Mouse (Mus musculus): ENCODE results near the gene Evx2. TPM values are rescaled to one million over a fixed set of nuclear protein-coding genes. Genes with fewer than 3 reads are reported as not detected.

Gene Evx2
- total RNA-seq, 2 experiments from 2014 or later, result not detected

DNA sequence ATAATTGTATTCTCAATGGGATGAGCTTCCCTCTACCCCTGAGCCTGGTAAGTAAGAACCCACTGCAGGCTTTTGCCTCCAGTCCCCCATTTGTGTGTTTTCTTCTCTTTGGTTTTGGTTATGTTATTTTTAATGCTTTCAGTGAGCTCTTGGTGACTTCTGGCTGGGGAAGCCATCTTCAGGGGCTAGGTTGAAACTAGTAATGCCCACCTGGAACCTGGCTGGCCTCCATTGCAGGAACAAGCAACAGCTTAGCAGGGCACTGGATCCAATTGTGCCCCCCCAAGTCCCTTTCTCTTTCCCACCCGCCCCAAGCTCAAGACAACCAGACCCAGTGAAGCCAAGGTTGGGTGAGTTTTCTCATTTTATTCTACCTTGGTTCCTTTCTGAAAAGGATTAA lies 36.0 kb upstream of the Evx2 start:
- DNase-seq, result no peak

DNA sequence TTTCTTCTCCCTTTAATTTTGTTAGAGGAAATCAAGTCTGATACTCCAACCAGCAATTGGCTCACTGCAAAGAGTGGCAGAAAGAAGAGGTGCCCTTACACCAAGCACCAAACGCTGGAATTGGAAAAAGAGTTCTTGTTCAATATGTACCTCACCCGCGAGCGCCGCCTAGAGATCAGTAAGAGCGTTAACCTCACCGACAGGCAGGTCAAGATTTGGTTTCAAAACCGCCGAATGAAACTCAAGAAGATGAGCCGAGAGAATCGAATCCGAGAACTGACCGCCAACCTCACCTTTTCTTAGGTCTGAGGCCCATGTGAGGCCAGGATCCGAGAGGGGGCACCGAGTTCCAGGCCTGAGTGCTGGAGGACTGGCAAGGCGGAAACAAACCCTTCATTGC lies 34.7 kb upstream of the Evx2 start:
- DNase-seq, result no peak

DNA sequence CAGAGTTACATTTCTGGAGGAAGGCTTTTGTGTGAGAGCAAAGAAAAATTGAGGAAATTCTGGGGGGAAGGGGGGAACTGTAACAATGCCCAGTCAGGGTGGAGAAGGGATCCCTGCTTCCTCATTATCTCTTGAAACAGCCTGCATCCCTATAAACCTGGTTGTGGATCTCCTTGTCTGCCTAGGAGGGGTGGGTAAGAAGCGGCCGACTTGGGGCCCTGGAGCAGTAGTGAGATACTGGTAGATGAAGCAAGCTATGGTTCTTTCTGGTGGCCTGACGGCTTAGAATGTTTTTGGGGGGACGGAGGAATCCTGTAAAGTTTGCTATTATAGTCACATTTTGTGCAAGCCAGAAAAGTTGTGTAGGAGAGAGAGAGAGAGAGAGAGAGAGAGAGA lies 34.1 kb upstream of the Evx2 start:
- no peak for DNase-seq

DNA sequence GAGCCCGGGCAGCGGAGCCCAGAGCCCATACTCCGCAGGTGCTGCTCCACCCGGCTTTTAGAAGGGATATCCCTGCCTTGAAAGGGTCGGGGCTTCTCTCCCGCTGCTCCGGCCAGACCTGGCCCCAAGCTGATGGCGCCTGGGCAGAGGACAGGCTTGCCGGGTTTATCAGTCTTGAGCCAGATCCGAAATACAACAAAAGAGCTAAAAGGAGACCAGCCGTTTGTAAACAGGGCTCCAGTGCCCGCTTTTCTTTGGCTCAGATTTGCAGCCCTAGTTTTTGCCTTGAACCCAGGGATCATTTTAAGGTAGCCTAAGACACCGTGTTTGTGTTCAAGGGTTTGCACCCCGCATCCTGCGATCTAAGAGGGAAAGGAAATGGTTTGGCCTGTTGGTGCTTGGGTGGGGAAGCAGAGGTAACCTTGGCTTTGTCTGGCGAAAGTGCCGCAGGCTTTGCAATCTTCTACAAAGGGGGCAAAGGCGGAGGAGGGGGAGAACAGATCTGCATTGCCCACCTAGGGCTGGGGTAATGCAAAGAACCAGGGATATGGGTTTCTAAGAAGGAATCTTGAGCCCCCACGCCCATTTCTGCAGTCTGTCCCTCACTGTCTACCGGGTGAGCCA lies 33.6 kb upstream of the Evx2 start:
- DNase-seq, result no peak

DNA sequence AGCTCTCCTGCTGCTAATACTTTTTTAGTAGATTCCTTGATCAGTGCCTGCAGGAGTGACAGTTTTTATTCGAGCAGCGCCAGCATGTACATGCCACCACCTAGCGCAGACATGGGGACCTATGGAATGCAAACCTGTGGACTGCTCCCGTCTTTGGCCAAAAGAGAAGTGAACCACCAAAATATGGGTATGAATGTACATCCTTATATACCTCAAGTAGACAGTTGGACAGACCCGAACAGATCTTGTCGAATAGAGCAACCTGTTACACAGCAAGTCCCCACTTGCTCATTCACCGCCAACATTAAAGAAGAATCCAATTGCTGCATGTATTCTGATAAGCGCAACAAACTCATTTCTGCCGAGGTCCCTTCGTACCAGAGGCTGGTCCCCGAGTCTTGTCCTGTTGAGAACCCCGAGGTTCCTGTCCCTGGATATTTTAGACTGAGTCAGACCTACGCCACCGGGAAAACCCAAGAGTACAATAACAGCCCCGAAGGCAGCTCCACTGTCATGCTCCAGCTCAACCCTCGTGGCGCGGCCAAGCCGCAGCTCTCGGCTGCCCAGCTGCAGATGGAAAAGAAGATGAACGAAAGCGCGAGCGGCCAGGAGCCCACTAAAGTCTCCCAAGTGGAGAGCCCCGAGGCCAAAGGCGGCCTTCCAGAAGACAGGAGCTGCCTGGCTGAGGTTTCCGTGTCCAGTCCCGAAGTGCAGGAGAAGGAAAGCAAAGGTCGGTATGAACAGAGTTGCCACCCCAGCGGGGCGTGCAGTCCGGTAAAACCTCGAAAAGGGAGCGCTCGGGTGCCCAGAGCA lies 32.8 kb upstream of the Evx2 start:
- no peak for DNase-seq

DNA sequence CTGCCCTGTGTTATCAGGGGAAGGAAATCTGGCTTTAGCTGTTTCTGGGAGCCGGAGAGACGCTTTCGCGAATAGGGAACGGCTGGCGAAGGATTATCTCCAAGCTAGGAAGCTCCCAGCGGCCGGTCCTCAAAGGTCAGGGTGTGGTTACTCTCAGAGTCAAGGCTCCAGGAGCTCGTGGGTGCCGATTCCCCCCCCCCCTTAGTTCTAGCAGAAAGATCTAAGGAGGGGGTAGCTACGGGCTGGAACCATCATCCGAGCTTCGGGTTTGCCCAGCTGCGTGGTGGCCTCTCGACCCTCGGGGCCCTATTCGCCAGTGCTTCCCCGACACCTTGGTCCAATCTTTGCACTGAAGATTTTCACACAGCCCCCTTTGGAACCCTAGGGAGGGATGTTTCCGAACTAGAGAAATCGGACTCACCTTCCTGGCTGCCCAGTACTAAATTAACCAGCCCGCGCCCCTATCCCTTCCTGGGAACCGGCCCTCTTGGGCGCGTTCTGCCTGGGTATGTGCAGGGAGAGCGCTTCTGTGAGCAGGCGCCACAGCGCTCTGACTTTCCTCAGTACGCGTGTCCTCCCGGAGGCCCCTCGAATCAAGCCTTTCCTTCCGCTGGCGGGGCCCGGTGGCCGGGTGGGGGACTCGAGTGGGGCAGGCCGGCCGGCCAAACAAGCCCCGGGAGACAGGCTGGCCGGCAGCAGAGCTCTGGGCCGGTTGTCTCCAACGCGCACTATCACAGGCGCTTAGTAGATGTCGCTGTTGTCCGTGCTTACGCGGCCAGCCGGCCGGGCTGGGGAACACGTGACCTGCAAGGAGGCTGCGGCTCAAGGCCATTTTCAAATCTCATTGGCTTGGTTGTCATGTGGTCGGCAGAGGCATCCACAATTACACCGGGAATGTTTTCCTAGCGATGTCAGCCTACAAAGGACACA lies 31.9 kb upstream of the Evx2 start, which contains the start of gene Hoxd10:
Gene Hoxd10, plus strand, starts transcription at position 903 of the 930 bp plus-strand sequence.
- DNase-seq, result no peak

DNA sequence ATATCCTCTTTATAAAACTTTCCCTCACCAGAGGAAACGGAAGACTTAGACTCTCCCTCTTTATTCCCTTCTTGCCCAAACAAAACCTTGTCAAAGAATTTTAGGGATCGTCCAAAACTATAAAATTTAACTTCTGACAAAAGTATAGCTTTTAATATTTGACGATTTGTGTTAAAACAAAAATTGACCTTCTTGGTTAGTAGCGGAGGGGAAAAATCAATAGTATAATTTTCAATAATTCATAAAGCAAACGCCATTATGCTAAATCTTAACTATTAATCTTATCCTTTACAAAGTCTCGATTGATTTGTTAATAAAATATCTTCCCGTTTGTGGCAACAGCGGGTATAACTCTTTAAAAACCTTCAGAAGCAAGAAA lies 31.0 kb upstream of the Evx2 start:
- no peak for DNase-seq

DNA sequence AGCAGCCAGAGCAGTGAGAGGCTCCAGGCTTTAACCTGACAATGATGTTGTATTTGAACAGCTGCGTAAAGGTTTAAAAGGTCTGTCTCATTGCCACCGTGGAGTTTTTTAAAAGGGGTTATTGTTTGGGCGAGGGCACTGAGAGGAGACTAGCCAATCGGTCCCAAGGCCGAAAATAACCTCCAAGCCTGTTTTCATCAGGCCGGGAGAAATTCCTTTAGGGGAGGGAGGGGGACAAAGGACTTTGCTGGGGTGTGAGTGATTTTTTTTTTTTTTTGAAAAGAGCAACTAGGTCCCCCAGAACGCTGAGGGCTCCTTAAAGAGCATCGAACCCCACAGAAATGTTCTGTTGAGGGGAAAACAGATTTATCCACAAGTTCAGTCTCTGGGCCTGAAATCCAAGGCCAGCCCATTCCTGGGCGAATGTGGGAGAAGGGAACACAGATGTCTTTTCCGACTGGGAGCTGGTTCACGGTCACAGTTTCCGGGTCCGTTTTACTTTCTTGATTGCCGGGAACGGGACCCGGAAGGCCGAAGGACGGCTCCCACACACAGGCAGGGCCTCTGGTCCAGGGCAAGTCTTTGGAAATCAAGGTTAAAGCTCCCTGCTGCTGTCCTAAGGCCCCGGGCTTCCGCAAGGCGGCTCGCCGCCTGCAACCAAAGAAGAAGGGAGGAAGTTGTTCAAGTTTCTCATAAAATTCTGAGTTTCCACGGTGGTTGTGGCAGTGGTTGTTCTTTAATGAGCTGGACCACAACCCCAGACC lies 30.4 kb upstream of the Evx2 start:
- DNase-seq, result no peak

DNA sequence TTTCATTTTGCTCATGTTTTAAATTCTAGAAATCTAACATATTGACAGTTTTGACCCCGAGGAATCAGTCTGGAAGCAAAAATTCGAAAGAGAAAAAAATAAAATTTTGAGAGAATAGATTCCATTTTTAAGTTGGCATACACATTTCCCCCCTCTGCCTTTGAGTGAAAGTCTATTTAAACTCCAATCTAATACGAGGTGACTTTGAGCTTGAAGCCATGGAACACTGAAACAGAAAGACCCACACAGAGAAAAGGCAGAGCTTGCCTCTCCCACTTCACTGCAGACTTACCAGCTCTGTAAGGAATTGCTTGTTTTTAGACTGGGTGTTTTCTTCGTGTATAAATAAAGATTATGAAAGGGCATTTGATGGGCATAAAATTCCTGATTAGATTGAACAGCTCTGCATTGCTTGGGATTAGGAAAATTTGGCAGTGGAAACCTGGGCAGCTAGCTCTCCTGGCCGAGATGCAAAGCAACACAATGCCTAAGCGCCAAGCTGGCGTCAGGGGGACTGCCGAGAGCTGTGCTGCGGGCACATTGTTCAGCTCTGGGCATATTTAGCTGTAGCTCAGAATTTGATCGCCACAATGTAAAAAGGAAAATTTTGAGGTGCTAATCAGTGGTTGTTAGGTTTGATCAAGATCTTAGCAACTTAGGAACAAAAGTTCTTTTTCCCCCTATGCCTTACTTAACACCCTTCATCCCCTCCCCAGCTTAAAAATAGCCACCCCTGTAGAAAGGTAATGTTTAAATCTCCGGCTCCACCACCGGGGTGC lies 29.6 kb upstream of the Evx2 start:
- DNase-seq, result no peak

DNA sequence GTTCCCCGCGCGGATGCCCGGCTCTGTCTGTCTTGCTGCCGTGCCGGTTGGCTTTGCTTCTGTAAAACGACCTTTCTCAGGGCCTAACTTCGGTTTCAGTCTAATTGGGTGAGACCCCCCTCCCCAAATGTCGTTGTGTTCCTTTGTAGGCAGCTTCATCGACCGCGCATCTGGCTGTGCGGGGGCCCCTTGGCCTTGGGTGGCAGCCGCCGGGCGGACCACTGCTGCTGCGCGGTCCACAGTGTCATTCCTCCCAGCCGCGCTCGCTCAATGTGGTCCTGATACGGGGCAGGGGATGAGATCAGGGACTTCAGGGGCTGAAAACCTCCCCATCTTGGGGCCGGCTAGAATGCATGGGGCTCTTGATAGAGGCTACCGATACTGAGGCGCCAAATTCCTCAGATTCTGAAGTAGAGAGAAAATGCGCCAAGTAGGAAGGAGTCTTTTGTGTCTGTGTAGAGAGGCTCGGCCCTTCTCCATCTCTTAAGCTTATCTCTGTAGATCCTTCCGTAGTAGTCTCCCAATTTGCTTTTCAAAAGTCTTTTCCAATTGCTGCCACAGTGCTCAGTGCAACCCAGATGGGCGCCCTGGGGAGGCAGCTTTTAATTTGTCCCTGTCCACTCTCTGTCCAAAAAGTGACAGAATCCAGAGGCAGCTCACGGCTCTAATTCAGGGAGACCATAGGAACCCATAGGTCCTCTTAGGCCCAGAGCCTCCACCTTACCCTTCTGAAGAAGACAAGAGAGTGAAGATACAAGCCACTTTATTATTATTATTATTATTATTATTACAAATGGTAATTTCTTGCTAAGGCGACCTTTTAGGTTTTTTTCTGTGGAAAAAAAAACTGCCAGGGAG lies 28.6 kb upstream of the Evx2 start:
- DNase-seq, result no peak

DNA sequence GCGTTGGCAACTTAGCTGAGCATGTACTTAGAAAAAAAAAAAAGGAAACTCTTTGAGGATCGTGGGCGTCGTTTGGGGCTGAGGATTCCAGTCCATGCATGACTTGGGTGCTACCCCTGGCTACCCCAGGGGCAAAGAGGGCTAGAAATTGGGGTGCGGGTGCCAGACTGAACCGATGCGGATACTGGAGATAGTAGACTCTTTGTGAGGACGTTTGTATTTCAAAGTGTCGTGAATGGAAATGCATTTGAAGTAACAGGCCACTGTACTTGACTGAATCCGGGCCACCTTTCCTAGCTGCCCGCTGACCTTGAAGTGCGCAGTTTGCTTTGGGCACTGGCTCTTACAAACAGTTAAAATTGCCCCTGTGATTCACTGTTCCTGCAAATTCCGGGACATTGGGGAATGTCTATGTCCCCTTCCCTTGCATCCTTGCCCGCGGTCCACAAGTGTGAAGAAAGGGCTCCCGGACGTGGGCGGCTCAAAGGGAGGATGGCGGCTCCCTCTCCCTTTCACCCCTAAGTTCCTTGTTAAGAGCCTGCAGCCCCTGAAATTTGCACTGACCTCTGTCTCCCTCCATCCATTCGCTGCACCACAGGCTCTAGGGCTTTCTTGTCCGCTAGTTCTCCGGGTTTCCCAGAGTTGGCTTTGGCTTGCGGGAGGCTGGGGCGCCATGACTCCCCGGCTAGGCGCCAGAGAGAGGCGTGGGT lies 27.8 kb upstream of the Evx2 start:
- no peak for DNase-seq

DNA sequence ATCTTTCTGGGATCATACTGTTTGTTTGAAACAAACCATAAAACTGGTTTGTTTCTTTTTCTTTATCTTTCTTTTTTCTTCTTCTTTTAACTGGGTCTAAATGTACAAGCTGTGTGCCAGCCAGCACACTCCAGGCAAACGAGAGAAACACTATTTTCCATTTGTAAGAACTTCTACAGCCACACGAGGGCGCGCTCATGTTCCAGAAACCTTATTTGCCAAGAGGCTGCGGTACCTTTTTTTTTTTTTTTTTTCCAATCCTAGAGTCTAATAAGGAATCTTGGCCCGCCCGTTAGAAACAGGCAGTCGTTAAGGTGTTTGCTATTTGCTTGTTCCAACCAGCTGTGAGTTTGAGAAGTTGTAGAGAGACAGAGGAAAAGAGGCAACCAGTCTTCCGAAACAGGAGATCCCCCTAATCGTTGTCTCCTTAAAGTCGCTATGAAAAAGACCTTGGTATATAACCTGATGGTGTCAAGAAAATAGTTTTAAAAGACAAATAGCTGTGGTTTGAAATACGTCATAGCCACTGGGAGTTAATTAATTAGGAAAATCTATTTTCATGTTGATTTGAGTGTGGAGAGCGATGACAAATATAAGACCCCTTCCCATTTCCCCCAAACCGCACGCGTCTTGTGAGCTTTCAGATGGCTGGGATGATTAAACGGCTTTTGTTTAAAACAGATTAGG lies 27.1 kb upstream of the Evx2 start:
- no peak for DNase-seq

DNA sequence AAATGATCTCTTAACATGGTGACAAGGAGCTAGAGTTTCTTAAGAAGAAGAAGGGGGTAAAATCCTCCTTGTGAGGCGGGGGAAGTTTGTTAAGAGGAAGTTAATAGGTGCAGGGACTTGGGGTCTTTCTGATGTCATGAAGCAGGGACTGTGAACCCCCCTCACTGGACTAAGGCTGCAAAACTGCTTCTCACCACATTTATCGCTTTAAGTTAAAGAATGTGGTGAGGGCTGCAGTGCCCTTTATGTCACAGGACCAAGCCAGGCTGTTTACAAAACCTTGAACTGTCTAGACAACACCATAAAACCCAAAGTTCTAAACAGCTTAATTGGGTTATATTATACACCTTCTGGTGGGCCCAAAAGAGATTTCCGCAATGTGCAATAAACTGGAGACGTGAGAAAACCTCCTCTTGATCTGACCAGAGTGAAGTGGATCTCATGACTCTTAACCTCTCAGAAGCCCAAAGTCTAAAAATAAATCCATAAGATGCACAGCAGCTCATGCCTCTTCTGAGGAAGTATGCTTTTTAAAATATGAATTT lies 25.8 kb upstream of the Evx2 start:
- DNase-seq, result no peak

DNA sequence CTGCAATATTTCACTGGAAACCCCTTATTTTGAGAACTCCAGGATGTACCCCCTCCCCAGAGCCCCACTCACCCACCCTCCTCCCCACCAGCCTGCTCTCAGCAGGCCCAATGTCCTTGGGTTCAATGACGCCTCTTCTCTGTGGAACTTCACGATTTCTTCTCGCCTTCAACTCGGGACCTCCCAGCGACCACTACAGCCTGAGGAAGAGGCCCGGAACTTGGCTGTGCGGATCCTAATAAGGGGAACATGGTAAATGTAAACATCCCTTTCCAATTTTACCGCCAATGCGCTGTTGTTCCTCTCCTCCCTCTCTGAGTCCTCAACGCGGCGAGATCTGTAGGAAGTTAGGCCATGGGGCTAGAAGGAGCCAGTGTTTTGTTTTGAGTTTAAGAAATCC lies 24.7 kb upstream of the Evx2 start:
- no peak for DNase-seq

DNA sequence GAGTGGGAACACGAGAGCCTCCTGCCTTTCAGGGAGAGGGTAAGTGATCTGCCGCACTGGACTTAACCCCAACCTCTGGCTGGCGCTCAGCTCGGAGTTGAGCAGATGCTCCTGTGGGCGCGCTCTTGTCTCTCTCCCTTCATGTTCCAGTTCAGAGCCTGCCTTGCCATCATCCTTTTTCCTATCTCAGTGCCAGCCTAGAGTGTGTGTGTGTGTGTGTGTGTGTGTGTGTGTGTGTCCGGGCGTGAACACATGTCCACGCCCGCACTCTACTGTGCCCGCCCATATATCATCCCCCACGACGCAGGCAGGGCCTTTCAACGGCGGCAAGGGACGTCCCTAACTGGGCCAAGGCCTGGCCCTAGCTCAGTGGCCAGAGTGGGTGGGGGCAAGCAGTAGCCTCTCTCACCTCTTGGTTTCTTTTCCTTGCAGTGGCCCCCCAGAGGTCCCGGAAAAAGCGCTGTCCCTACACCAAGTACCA lies 24.2 kb upstream of the Evx2 start:
- DNase-seq, result no peak

DNA sequence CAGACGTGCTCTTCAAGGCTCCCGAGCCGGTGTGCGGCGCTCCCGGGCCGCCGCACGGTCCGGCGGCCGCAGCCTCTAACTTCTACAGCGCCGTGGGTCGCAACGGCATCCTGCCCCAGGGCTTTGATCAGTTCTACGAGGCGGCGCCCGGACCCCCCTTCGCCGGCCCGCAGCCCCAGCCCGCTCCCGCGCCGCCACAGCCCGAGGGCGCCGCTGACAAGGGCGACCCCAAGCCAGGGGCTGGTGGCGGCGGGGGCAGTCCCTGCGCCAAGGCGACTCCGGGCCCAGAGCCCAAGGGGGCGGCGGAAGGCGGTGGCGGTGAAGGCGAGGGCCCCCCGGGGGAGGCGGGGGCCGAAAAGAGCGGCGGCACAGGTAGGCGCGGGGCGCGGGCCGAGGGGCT lies 23.4 kb upstream of the Evx2 start:
- no peak for DNase-seq

DNA sequence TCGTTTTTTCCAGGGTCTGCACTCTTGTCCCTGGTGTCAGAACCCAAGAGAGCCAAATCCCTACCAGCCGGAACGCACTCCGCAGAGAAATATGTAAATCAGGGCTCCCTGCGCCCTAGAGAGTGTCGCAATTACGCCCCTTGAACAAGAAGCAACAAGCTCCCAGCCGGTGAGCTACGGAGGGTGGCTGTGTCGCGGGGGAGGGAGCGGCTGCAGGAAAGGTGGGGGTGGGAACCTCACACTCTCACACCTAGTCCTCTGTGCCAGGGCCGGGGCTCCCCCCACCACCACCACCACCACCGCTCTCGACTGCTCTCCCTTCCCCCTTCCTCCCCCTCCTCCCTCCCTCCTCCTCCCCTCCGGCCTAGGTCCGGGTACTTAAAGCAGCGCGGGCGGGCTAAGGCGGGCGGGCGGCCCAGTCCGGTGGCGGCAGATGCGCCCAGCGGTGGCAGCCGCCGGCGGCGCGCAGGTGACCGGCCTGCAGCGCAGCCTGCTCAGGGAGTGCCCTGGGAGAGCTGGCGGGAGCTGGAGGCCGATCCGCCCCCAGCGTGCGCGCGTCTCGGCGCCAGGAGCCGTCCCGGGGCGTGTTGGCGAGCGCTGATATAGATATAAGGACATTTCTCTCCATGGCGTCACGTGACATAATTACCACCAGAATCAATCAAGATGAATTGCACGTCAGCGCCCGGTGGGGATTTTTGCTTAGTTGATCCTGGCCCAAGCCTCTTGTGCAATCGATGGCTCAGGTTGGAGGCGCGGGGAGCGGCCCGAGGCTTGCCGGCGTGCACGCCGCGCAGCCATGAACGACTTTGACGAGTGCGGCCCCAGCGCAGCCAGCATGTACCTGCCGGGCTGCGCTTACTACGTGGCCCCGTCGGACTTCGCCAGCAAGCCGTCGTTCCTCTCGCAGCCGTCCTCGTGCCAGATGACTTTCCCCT lies 22.5 kb upstream of the Evx2 start:
- no peak for DNase-seq

Data from layer of hippocampus, postnatal 36 days (tissue).